Mouse (Mus musculus) c-Kit-positive CD71-positive TER-119-positive erythroid progenitor cells, embryonic 14.5 days (primary cell): ENCODE measurements at regions not wholly inside any gene's neighbourhood (a gene's known extent, or its start where the extent isn't known, plus 50 kb on each side); places are given as distances from the start of the nearest gene placed in this dataset.

Experiments
- DNase-seq: peaks from one replicate; pipeline ENCODE4 v3.0.0-alpha.2; 2013; ENCODE audit warnings: low spot score

DNA sequence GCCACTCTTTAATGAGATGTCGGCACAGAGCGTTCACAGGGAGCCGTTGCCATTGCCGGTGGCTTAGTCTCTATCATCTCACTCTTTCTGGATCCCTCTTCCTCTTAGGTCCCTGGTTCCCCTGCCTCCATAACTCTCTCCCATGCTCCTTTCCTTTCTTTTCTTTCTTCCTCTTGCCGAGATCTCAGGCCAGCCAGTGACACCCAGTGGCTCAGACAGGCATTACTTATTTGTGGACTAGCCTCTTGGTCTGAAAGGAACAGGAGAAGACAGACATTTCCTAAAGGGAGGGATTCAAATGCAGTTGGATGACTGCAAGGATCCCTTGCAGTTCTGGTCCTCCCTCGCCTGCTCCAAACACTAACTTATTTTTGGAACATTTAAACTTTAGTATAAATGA is 180.5 kb upstream of the Ado start:
- DNase-seq: no peak

DNA sequence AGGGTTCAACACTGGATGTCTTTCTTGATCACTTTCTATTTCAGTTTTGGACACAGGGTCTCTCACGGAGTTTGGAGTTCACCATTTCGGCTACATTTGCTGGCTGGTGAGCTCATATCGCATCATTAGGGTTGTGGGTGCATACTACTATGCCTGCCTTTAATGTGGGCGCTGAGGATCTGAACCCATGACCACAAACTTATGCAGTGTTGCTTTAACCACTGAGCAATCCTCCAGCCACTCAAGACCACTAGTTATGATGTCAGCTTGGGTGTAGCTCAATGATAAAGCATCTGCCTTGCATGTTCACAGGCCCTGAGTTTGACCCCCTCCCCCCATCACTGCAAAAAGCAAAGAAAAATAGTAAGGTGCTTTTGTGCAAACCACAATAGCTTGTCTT is 178.8 kb upstream of the Ado start:
- no peak for DNase-seq

DNA sequence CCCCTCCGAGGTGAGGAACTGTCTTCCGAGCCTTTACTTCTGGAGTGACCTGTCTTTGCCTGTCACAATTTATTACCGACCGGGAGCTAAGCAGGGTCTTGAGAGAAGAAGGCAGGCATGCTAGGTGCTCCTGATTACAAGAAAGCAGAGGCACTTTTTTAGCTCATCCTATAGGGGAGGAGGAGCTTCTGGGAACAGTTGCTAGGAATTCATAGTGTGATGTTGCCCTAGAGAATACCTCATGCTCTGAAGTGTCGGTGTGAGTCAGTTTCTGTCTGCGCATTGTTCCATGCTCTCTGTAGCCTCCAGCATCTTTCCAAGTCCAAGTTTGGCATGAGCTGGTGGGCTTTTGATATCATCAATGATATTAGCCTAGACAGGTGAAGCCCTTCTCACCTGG is 178.0 kb upstream of the Ado start:
- no peak for DNase-seq

DNA sequence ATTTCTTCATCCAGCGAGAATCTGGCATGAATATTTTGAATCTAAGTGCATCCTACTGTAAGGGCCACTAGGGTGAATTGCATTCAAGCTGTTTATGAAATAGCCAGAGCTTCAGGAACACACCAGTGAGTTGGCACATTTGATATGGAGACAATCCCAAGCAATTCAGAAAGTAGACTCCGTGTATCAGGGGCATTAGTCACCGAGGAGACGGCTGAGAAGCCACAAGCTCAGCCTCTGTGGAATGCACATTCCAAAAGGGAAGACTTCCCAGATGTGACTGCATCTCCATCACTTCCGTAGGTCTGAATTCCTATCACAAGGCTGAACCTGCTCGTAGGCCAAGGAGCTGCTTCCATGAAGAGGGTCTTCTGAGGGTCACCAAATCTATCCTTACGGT is 177.6 kb upstream of the Ado start:
- DNase-seq: no peak

DNA sequence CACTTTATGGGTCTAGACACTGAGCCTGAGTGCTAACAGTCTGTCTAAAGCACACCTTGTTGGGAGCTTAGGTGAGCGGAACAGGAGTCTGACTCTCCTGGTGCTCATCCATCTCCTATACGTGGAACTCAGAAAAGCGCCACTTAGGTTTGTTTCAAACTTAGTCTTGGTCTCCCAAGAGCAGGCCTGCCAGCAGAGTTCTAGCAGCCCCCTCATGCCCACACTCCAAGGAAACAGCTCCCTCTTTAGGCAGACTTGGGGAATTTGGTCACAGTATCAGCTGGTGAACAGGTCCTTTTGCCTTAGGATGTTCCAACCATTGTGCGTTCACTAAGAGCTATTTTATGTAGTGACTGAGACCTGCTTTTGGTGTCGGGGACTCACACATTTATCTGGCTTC is 173.0 kb upstream of the Ado start:
- DNase-seq: no peak

DNA sequence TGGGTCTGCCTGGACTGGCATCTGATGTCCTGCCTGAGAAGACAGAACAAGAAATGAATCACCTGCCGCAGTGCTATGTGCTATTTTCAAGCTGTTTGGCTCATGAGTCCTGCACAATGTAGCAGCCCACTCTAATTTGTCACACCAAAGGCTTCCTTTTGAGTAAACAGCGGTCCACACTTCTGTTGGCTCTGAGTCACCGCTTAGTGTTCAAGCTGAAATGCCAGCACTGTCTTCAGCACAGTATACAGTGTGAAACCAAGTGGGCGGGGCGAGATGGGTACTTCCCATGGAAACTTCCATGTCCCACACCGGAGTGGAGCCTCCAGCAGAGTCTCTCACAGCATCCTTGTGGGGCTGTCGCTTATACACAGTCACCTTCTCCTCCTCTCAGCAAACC is 168.8 kb upstream of the Ado start:
- DNase-seq: no peak

DNA sequence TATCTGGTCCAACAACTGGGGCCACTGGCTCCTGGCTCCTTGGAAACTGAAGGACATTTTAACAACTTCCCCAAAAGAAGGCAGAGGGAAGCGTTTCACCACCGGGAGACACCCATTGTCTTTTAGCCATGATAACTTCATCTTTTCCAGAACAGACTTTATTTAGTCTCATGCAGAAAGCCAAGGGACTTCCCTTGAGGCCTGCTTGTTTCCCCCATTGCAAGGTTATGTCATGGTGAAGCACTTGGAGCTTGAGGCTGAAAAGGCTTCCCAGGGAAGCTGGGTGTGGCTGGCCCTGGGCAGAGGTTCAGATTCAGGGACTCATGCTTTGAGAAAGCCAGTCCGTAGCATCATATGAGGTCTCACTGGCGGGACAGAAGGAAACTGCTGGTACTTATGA is 166.3 kb upstream of the Ado start:
- DNase-seq: no peak

DNA sequence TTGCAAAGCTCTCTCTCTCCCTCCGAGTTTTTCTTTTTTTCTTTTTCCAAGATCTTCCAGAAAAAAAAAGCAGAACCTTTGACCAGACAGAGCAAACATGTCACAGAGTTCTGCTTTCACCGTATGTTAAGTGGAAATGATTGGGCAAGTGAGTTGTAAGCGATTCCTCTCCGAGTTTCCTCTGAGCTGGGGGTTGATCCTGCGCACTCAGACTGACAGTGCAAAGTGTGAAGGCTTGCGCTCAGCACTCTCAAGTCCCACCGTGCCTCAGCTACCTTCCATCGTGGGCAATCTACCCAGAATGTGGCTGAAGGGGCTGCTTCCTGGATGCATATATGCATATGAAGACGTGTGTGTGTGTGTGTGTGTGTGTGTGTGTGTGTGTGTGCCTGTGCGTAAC is 164.3 kb upstream of the Ado start:
- DNase-seq: no peak

DNA sequence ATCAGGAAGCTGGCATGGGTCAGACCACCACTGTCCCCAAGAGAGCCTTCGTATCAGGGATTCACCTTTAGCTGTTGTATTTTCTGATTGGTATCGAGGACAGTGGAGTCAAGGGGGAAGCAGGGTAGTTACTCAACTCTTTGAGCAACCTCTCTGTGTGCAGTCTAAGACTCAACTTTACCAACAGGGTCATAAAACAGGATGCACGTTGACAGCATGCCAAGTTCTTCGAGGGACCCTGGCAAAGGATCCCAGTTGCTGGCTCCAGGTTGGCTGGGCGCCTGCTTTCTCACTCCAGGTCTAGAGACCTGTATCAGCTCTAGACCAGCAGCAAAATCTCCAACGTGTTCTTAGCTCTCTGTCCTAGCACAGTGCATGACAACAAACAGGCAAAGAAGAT is 163.9 kb upstream of the Ado start:
- no peak for DNase-seq

DNA sequence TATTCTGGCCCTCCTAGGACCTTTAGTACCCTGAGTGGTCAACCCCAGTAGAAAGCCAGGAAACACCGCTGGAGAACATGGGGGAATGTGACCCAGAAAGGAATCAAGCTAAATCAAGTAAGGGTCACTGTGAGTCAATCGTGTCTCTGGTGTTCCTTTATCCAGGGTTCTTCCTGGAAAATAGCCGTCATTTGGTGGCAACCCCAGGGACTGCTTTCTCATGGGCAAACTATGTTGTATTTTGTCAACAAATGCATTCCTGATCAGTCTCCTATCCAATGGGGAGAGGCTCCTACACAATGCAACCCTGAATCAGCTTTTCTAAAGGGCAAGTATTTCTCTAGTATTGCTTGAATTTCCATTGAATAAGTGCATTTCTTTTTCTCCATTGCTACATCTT is 163.2 kb upstream of the Ado start:
- no peak for DNase-seq

DNA sequence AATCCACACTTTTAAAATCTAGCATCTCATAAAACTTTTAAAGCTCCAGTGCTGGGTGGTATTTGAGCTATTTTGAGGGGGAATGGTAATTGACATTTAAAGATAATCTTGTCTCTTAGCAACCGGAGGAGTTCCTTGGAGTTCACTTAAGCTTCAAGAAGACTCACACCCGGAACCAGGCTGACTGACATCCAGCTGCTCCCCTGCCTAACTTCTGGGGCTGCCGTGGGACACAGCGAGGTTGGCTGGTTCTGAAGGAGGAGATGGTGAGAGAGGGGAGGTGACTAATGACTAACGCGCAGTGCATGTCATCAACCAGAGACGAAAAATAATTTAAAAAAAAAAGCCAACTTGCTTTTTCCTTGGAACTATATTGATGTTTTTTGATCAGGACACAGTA is 157.7 kb upstream of the Ado start:
- no peak for DNase-seq

DNA sequence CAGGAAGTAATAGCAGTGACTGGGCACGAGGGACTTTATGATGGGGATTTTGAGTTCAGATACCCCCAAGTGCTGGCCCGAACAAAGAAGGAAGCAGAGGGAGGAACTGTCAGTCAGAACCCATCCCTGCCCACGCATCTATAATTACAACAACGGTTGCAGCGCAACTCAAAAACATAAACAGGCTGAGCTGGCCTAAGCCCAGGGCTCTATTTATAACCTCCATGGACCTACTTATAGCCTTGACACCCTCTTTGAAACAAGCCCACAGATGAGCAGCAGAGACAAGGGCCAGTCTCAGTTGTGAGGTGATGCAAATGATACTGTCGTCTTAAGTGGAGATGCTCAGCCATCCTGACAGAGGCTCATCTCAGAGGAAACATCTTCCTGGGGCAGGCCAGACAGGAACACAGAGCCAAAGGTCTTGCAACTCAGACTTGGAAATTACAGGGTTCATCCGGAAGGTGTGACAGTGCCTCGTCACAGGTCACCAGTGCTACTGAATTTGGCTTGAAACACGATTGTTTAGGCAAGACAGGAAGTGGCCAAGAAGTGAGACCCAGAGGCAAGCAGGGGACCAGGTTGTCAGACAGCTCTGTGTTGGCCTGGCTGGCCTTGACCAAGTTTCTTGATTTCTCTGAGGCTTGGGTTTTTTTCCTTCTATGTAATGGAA is 154.2 kb upstream of the Ado start:
- no peak for DNase-seq

DNA sequence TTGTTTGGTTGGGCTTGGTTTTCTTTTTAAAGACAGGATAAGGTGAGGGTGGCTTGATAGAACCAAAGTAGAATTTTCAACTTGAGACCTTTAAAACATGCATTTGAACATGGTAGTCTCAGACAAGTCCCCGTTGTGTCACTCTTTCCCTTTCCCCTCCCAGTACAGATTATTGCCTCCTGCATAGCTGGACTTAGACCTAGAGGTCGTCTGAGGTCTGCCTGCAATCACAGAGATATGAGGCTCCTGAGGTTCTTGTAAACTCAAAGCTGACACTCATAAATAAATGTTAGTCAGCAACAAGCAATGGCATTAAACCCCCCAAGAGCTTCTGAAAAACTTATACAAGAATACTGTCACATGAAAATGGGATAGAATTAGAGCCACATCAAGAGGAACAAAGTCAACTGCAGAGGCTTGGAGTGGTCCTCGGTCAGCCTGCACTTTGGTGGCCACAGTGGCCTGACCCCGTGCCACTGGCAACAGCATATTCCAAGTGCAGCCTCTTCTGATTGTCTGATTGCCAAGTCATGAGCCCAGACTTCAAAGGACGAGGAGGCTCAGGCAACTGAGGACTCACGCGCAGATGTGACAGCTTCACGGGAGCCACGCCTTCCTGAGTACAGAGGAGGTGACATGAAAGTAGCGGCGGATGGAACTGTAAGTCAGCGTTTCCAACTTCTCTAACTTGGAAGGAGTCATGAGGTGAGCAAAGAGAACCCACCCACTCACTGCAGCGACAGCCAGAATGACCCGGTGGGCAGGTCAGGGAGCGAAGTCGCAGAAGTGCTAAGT is 148.8 kb upstream of the Ado start:
- no peak for DNase-seq

DNA sequence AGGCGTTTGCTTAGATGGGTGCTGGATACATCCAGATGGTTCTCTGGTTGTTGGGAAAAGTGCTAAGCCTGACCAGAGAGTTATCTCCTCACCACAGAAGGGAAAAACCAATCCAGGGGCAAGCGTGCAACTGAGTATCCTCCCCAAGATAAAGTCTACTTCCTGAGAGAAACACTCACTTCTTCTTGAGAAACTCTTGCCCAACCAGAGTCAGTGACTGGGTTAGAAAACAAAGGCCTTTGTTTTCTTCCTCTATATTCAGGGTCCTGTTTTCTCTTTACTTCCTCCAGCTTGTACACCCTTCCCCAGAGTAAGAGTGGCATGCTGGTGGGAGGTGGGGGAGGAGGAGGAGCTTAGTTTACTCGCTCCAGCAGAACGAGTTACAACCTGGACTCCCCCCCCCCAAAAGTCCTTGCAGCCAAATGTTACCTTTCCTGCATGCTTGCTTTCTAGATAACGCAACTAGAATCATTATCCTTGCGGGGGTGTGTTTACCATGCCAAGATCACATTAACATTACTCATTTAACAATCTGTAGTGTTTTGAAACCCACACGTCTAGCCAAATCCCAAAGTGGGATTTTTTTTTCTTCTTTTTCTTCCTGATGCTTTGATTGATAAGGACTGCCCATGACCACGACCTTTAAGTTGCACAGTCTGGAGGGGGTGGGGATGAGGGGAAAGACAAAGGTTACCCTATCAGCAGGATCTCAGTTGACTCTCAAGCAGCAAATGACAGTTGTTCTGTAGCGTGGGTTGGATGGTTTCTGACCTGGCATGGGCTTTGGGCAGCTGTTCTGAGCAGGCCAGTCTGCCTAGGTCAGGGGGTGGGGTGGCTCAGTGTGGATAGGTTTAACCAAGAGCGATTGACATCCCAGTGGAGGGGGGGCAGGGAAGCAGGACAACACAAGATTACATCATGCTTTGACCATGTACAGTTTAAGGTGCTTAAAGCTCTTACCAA is 147.4 kb upstream of the Ado start:
- DNase-seq: no peak

DNA sequence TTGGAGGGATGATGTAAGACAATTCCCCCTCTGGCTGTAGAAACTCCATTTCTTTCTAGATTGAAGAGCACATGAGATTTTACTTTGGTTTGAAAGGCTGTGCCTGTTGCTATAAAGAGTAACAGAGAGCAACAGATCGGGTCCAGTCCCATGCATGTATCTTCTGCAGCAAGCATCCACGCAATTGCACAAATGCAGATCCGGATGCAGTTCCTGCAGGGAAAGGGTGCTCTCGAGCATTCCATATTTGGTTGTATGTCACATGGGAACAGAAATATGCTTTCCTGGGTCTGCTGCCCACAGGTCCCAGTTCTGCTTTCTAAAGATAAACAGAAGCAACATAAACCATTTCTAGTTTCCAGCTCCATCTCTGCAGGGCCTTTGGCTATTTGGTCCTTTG is 146.0 kb upstream of the Ado start:
- DNase-seq: no peak

DNA sequence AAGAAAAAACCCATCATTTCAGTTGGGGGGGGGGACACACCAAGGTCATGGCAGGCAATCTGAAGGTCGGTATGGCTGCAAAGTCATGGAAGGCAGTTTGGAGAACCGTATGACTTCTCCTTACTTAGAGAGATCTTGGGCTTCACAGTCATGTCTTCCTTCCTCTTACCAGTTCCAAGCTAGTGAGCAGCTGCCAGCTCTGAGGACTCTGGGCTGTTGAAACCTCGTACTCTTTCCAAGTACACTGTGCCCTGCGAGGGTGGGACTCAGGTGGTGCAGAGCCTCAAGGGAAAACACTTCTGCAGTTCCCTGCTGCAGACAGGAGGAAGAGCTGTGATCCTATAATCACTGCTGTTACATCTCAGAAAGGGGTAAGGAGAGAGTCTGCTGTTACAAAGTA is 144.8 kb upstream of the Ado start:
- no peak for DNase-seq

DNA sequence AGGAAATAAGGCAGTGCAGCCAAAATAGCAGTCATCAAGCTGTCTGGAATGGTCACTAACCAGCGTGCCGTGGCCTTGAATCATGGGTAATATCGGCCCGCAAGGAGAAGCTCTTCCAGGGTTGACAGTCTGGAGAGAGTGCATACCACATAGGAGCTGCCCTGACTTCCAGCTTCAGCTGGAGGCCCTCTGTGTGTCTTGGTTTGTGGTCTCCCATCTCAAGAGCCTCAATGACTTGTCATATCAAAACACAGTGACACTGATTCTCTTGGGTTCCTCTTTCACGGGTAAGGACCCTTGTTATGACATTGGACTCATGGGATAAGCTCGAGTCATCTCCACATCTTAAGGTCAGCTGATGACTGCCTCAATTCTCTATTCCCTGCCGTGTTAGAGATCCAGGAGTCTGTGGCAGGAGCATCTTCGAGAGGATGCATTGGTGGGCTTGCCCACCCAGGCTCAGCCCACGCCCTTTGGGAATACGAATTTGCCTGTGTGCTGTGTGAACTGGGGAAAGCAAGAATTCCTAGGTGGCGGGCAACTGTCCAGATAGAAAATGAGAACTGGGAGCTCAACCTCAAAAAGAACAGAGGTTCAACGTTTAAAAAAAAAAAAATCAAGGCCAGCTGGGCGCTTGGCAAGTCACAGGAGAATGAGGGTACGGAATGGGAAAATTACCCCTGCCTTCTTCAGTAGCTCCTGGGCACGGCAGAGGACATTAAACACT is 141.4 kb upstream of the Ado start:
- no peak for DNase-seq

DNA sequence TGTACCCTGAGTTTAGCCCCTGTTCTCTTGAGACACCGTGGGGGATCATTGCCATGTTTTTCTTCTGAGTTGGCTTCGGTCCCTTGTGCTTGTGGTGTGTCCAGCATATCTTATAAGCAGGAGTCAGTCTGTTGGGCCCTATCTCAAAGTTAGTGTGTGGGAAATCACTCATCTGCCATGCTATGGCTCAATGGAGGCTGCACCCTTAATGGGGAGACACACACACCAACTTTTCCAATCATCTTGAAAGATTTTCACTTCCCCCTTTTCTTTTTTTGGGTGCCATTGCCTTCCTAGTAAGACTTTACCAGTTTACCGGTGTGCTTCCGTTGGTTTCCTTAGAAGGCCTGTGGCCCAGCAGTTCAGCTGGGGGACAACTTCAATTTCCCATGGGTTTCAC is 130.6 kb upstream of the Ado start:
- DNase-seq: no peak

DNA sequence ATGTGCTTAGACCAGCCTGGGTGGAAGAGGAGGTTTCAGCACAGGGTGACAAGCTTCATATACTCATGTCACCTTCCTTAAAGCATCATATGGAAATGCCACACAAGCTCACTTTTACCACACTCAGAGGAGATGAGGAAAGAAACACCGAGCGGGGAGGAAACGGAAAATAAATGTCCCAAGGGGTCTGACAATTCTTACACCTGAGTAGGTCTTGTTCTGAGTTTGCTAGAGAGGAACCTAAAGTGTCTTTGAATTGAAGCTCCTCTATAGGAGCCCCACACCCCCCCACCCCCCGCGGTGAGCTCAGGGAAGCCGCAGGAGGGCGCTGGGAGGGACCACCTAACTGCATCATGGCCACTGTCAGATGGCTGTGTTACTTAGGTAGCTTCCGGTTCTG is 124.7 kb upstream of the Ado start:
- no peak for DNase-seq

DNA sequence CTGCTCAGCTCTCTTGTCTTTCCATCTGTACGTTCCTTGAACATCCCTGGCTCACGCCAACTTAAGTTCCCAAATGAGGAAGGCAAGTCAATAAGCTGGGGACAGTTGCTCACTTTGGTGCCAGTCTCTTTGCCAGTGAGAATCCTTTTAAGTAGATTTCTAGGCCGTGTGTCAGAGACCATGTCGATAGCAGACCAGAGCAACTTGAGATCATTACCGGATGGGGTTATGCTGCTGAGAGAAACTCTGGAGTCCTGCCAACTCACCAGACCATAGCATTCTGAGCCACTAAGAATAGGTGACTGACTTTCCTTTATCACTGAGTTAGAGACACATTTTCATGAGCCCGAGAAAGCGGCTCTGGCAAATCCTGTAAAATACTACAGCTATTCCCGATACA is 123.5 kb upstream of the Ado start:
- DNase-seq: no peak

DNA sequence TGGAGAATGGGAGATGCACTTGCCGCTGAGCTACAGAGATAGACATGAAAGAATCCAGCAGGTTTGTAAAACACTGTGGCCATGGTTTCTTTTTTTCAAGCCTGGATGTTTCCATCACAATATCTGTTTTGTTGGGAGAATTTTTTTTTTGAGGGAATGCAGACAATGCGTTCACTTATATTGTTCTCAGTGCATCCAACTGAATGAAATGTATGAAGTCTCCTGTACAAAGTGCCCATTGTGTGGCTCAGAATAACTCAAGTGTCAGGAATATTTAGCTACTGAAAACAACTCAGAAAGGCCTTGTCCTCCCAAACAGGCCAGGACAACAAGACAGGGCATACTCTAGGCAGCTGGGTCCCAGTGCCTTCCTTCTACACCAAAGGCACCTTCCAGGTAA is 120.3 kb upstream of the Ado start:
- no peak for DNase-seq

DNA sequence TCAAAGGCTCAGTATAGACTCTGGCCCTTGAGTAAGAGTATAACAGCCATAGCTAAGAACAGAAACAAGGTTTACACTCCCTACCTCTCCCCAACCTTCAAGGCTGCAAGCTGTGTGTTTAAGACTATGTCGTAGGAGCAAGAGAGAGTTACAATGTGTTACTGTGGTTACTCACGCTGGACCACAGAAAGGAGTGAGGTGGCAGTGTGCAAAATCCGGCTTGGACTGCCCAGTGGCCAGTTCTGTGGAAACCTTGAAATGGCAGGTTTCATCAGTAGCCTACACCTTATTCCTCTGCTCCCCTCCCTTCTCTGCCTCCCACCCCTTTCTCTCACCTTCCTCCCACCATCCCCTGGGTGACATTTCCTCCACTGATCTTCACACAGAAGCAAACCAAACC is 114.3 kb upstream of the Ado start:
- DNase-seq: no peak
